Mouse (Mus musculus) liver, embryonic 16.5 days (tissue): ENCODE results near the gene Evpl. TPM values are rescaled to one million over a fixed set of nuclear protein-coding genes. Genes with fewer than 3 reads are reported as not detected.

Experiments
- ATAC-seq: fragments of 200-750 bp; cut with Nextera tagmentation; 2 replicates; pipeline ENCODE4 v1.8.0; 2017; ENCODE audit warnings: low read depth, mild to moderate bottlenecking, moderate number of reproducible peaks, moderate library complexity
- H3K27ac ChIP-seq: fragments of 300-500 bp; sonication (generic); 2 replicates; pipeline ENCODE4 v1.5.1; 2014; ENCODE audit warnings: mild to moderate bottlenecking, low read length
- H3K27me3 ChIP-seq: fragments of 300-500 bp; sonication (generic); 2 replicates; pipeline ENCODE4 v1.6.1; 2014; ENCODE audit warnings: low read depth, low read length, mixed read lengths; ENCODE audit not compliant: control insufficient read depth, insufficient read depth
- H3K36me3 ChIP-seq: fragments of 300-500 bp; sonication (generic); 2 replicates; pipeline ENCODE4 v1.6.1; 2014; ENCODE audit warnings: mild to moderate bottlenecking; ENCODE audit not compliant: control insufficient read depth, insufficient read depth
- H3K4me1 ChIP-seq: fragments of 300-500 bp; sonication (generic); 2 replicates; pipeline ENCODE4 v1.6.1; 2014; ENCODE audit warnings: low read depth, low read length, mixed read lengths; ENCODE audit not compliant: control insufficient read depth
- H3K4me2 ChIP-seq: fragments of 300-500 bp; sonication (generic); 2 replicates; pipeline ENCODE4 v1.6.1; 2014; ENCODE audit warnings: low read depth, low read length, mixed read lengths
- H3K4me3 ChIP-seq: fragments of 300-500 bp; sonication (generic); 2 replicates; pipeline ENCODE4 v1.5.1; 2014; ENCODE audit warnings: low read depth, mild to moderate bottlenecking, low read length
- H3K9ac ChIP-seq: fragments of 300-500 bp; sonication (generic); 2 replicates; pipeline ENCODE4 v1.6.1; 2014; ENCODE audit warnings: low read depth, low read length
- H3K9me3 ChIP-seq: fragments of 300-500 bp; sonication (generic); replicated peaks from 2 replicates; pipeline ENCODE4 v1.6.1; 2016; ENCODE audit warnings: low read length; ENCODE audit not compliant: control insufficient read depth
- WGBS: fragments of 180-500 bp; shearing (Covaris S2); extraction: QIAGEN DNeasy Blood & Tissue Kit; methylation state at CpG from one replicate; pipeline ENCODE4 v1.1.7; 2014; ENCODE audit not compliant: insufficient replicate concordance; 5-methylcytosine and 5-hydroxymethylcytosine counted together
- polyA plus RNA-seq: library from polyadenylated mRNA; unstranded; fragments of >200 nt; fragmentation: Nextera tagmentation; extraction: Ambion mirVana; gene quantifications from 2 replicates; pipeline ENCODE4 v1.2.1, GENCODE M21; 2015

Gene Evpl
- polyA plus RNA-seq, 1 experiment from 2014 or later: 0.05 TPM

DNA sequence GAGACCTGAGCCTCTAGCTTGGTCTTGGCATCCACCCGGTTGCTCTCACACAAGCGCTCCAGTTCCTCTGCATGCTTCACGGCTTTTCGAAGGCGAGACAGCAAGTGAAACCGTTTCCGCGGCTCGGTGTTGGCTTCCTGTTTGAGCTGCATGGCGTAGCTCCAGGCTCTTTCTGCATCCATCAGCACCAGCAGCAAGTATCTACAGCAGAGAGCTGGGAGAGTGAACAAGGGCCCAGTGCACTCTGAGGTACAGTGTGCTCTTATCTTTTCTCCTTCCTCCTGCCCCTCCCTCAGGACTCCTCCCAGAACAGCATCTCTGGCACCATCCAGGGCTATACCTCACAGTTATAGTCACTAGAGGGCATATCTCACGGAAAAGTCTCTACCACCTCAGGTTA lies 27.5 kb upstream of the Evpl start:
- no peaks in the 10 kb centered on the region for H3K27me3 ChIP-seq
- H3K4me2 ChIP-seq: no peak overlapping the region
- H3K9ac ChIP-seq: no peak overlapping the region
- peaks cover 52% of the 10 kb centered on the region for H3K36me3 ChIP-seq
- H3K27ac ChIP-seq: peak overlapping the region; percentile 42; the same call in 1 of the 2 replicates
- WGBS: 69% methylated on average over 11 of the region's 11 CpGs
- H3K4me3 ChIP-seq: no peak overlapping the region
- H3K9me3 ChIP-seq: no peaks in the 10 kb centered on the region
- peak; percentile 85 for ATAC-seq
- H3K4me1 ChIP-seq: peaks cover 8% of the 10 kb centered on the region

GRCm38 (mm10) chr11:116260259-116260658 lies 22.4 kb upstream of the Evpl start:
- Histone ChIP-seq H3K4me2 (no peak overlapping the region), H3K4me3 (no peak overlapping the region), H3K27ac (no peak overlapping the region), H3K27me3 (no peaks in the 10 kb centered on the region), H3K9ac (no peak overlapping the region), H3K9me3 (no peaks in the 10 kb centered on the region), H3K36me3 (peaks cover 42% of the 10 kb centered on the region), H3K4me1 (peaks cover 9% of the 10 kb centered on the region)
- 68% methylated on average over 7 of the region's 7 CpGs for WGBS
- ATAC-seq: no peak

DNA sequence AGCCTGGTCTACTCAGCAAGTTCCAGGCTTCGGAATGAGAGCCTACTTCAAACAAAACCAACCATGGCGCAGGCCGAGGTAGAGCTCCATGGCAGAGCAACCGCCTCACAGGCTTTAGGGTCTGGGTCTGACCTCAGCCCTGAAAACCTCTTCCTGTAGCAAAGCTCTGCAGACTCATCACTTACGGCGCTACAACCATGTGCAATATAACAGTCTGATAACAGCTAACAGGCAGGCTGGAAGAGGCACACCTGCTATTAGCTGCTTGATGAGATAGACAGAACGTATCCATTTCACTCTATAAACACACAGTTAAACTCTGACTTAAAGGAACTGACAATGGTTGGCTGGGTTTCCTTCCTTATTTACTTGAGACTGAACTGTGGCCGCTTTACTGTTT lies 21.6 kb upstream of the Evpl start:
- ATAC-seq: peak; percentile 21; the same call in 1 of the 2 replicates

DNA sequence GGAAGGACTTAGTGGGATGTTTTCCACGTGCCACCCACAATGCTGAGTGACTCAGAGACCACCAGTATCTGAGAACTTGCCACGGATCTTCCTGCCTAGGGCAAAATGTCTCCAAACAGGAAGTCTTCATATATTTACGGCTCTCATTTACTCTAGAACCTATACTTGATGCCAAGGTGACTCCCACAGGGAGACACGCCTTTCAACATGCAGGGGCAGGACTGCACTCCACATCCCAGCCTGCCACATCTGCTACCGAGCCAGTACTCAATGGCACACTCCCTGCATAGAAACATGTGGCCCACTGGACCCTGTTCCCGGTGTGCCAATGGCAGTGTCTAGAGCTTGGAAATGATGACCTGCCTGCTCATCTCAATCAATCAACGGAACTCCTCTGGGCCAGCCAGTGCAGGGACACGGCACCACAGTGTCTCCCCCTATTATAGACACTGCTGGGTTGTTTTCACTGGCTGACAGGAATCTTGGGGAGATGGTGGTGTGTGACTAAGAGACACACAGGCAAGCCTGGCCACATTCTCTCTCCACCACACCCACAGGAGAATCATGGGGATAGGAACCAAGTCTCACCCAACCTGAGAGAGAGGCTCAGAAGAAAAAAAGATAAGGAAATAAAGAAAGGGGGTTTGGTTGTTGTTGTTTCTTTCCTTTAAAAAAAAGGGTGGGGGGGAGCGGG lies 18.3 kb upstream of the Evpl start:
- H3K9me3 ChIP-seq: no peaks in the 10 kb centered on the region
- H3K4me1 ChIP-seq: peaks cover 10% of the 10 kb centered on the region; the same call in 1 of the 2 replicates
- peaks cover 40% of the 10 kb centered on the region for H3K36me3 ChIP-seq
- WGBS: 63% methylated on average over 9 of the region's 9 CpGs
- H3K27me3 ChIP-seq: no peaks in the 10 kb centered on the region
- no peak overlapping the region for H3K27ac ChIP-seq
- no peak overlapping the region for H3K4me3 ChIP-seq
- ATAC-seq: no peak
- no peak overlapping the region for H3K4me2 ChIP-seq
- H3K9ac ChIP-seq: no peak overlapping the region

More for the DNA sequence above, 21.6 kb upstream of the Evpl start:
- Histone ChIP-seq H3K9ac (no peak overlapping the region), H3K27me3 (no peaks in the 10 kb centered on the region), H3K4me1 (peaks cover 10% of the 10 kb centered on the region; the same call in 1 of the 2 replicates), H3K4me3 (no peak overlapping the region), H3K36me3 (peaks cover 42% of the 10 kb centered on the region), H3K4me2 (no peak overlapping the region), H3K27ac (no peak overlapping the region), H3K9me3 (no peaks in the 10 kb centered on the region)
- WGBS: 39% methylated on average over 8 of the region's 8 CpGs

DNA sequence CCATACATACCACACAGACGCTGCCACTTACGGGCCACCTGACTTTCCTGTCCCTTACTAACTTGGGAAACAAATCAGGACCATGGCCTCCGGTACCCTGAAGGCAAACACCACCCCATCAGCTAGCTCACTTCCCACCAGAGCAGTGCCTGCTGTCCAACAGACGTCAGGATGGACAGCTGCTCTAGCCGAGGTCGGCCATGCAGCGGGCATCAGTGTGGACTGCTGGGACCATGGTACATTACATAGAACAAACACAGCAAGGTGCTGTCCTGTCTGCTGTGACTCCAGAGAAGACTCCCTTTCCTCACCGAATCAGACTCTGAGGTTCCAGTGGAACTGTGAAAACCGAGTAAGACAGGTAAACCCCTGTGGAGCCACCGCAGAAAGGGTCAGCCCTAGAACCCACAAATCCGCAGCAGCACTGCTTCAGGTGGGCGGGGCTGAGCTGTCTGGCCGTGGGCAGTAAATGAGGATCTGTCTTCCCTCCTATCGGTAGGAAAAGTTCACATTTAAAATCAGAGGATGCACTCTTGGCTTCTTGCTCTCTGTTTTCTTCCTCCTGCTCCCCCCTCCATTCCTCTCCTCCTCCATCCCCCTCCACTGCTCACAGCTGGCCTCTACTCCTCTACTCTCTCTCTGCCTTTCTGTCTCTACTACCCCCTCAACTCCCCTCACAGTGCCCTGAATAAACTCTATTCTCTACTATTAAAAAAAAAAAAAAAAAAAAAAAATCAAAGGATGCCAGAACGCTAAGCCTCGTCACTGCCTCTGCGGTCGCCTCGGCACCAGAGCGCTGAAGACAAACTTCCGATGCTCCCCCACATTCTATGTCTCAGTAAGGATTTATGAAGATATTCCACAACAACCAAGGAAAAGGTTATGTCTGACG lies 17.5 kb upstream of the Evpl start:
- Histone ChIP-seq H3K9me3 (no peaks in the 10 kb centered on the region), H3K36me3 (peaks cover 46% of the 10 kb centered on the region), H3K9ac (no peak overlapping the region), H3K4me1 (peaks cover 10% of the 10 kb centered on the region; the same call in 1 of the 2 replicates), H3K27me3 (no peaks in the 10 kb centered on the region), H3K4me3 (no peak overlapping the region), H3K27ac (peak overlapping the region; percentile 19; the same call in 1 of the 2 replicates), H3K4me2 (no peak overlapping the region)
- no peak for ATAC-seq
- 55% methylated on average over 22 of the region's 22 CpGs for WGBS

DNA sequence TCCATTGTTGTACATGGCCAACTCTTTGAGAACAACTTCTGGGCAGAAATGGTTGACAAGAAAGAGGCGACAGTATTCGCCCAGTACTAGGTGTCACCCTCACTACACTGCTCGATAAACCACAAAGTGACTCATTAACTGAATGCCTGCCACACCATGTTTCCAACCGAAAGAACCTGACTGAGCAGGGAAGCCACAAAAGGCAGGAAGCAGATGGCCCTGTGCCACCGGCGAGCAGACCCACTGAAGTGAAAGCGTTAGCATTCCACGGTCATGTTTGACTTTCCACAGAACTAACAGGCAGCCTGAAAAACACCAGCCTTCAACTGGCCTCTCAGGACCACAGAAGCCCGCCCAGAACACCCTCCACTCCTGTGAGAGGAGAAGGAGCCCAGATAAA lies 16.8 kb upstream of the Evpl start:
- H3K27ac ChIP-seq: peak overlapping the region; percentile 22; the same call in 1 of the 2 replicates
- H3K36me3 ChIP-seq: peaks cover 48% of the 10 kb centered on the region
- H3K9me3 ChIP-seq: no peaks in the 10 kb centered on the region
- H3K4me3 ChIP-seq: no peak overlapping the region
- H3K4me1 ChIP-seq: peaks cover 5% of the 10 kb centered on the region; the same call in 1 of the 2 replicates
- ATAC-seq: no peak
- no peaks in the 10 kb centered on the region for H3K27me3 ChIP-seq
- H3K9ac ChIP-seq: no peak overlapping the region
- no peak overlapping the region for H3K4me2 ChIP-seq
- 33% methylated on average over 9 of the region's 9 CpGs for WGBS

- ATAC-seq: no peak
- WGBS: 57% methylated on average over 3 of the region's 3 CpGs
- H3K4me3 ChIP-seq: no peak overlapping the region
- H3K36me3 ChIP-seq: peaks cover 48% of the 10 kb centered on the region
- H3K27ac ChIP-seq: no peak overlapping the region
- H3K9me3 ChIP-seq: no peaks in the 10 kb centered on the region
- H3K4me1 ChIP-seq: peaks cover 4% of the 10 kb centered on the region; the same call in 1 of the 2 replicates
- H3K9ac ChIP-seq: no peak overlapping the region
- no peaks in the 10 kb centered on the region for H3K27me3 ChIP-seq
- no peak overlapping the region for H3K4me2 ChIP-seq
Observed at GRCm38 (mm10) chr11:116253076-116253600, 15.3 kb upstream of the Evpl start.

DNA sequence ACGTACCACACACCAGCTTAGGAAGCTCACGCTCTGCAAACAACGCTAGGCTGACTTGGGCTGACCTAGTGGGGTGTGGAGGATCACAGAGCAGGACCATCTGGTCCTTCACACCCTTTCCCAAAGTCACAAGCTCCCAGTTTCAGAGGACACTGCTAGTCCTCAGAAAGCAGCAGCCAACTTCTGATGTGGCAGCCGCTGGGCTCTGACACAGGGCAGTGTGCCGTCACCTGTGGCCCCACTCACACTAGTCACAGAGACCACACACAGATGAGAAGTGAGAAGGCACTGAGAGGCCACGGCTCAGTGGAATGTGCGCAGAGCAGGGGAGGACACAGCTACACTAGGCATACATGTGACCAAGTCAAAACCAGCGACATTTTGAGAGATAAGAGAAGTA lies 13.0 kb upstream of the Evpl start:
- peaks cover 4% of the 10 kb centered on the region; the same call in 1 of the 2 replicates for H3K4me1 ChIP-seq
- H3K27me3 ChIP-seq: no peaks in the 10 kb centered on the region
- no peaks in the 10 kb centered on the region for H3K9me3 ChIP-seq
- no peak overlapping the region for H3K9ac ChIP-seq
- WGBS: 81% methylated on average over 8 of the region's 8 CpGs
- no peak overlapping the region for H3K4me3 ChIP-seq
- H3K36me3 ChIP-seq: peaks cover 68% of the 10 kb centered on the region
- no peak for ATAC-seq
- H3K27ac ChIP-seq: no peak overlapping the region
- no peak overlapping the region for H3K4me2 ChIP-seq
